Mouse (Mus musculus) hindbrain, embryonic 16.5 days (tissue): ENCODE data around the gene Hyal3. TPM values are rescaled to one million over a fixed set of nuclear protein-coding genes. Genes with fewer than 3 reads are reported as not detected.
A peak's percentile ranks its signal among the peaks of the same experiment; 100 is the strongest.

ENCODE experiments used
- ATAC-seq: fragments of 200-750 bp; cut with Nextera tagmentation; 2 replicates; pipeline ENCODE4 v1.8.0; 2017; ENCODE audit warnings: moderate TSS enrichment, moderate library complexity
- H3K27ac ChIP-seq: fragments of 300-500 bp; sonication (generic); 2 replicates; pipeline ENCODE4 v1.5.1; 2014; ENCODE audit warnings: low read depth, mild to moderate bottlenecking, control low read depth, low read length, moderate library complexity
- H3K27me3 ChIP-seq: fragments of 300-500 bp; sonication (generic); replicated peaks from 2 replicates; pipeline ENCODE4 v1.6.1; 2014; ENCODE audit warnings: low read length; ENCODE audit not compliant: control insufficient read depth, insufficient read depth
- H3K36me3 ChIP-seq: fragments of 300-500 bp; sonication (generic); 2 replicates; pipeline ENCODE4 v1.6.1; 2014; ENCODE audit warnings: mild to moderate bottlenecking, low read length, moderate library complexity, mixed read lengths; ENCODE audit not compliant: control insufficient read depth, insufficient read depth
- H3K4me1 ChIP-seq: fragments of 300-500 bp; sonication (generic); 2 replicates; pipeline ENCODE4 v1.6.1; 2014; ENCODE audit warnings: low read depth, low read length; ENCODE audit not compliant: control insufficient read depth, insufficient read depth
- H3K4me2 ChIP-seq: fragments of 300-500 bp; sonication (generic); 2 replicates; pipeline ENCODE4 v1.6.1; 2014; ENCODE audit warnings: mild to moderate bottlenecking, low read length, control low read depth, moderate library complexity
- H3K4me3 ChIP-seq: fragments of 300-500 bp; sonication (generic); 2 replicates; pipeline ENCODE4 v1.5.1; 2014; ENCODE audit warnings: mild to moderate bottlenecking, low read length, control low read depth, moderate library complexity
- H3K9ac ChIP-seq: fragments of 300-500 bp; sonication (generic); 2 replicates; pipeline ENCODE4 v1.6.1; 2014; ENCODE audit warnings: low read depth, mild to moderate bottlenecking, control low read depth, low read length, moderate library complexity
- H3K9me3 ChIP-seq: fragments of 300-500 bp; sonication (generic); 2 replicates; pipeline ENCODE4 v1.6.1; 2014; ENCODE audit warnings: mild to moderate bottlenecking, low read length, moderate library complexity; ENCODE audit not compliant: control insufficient read depth
- WGBS: fragments of 180-500 bp; shearing (Covaris S2); extraction: QIAGEN DNeasy Blood & Tissue Kit; methylation state at CpG from one replicate; pipeline ENCODE4 v1.1.7; 2014; 5-methylcytosine and 5-hydroxymethylcytosine counted together
- polyA plus RNA-seq: library from polyadenylated mRNA; unstranded; fragments of >200 nt; fragmentation: Nextera tagmentation; extraction: Ambion mirVana; gene quantifications from 2 replicates; pipeline ENCODE4 v1.2.1, GENCODE M21; 2015

The Hyal3 gene
- polyA plus RNA-seq, 1 experiment from 2014 or later: 2.7 TPM

- H3K4me2 ChIP-seq: no peak overlapping the region
- H3K4me1 ChIP-seq: peaks cover 7% of the 10 kb centered on the region
- no peak overlapping the region for H3K9ac ChIP-seq
- no peak overlapping the region for H3K27ac ChIP-seq
- H3K9me3 ChIP-seq: no peaks in the 10 kb centered on the region
- H3K36me3 ChIP-seq: peaks cover 33% of the 10 kb centered on the region
- no peak for ATAC-seq
- 81% methylated on average over 2 of the region's 2 CpGs for WGBS
- no peak overlapping the region for H3K4me3 ChIP-seq
- H3K27me3 ChIP-seq: no peaks in the 10 kb centered on the region
Observed at GRCm38 (mm10) chr9:107617461-107617860, 36.8 kb downstream of the Hyal3 start.

GRCm38 (mm10) chr9:107618098-107618497 lies 37.5 kb downstream of the Hyal3 start:
- no peaks in the 10 kb centered on the region for H3K27me3 ChIP-seq
- H3K4me1 ChIP-seq: peaks cover 7% of the 10 kb centered on the region
- H3K27ac ChIP-seq: peak overlapping the region; percentile 65
- no peak overlapping the region for H3K9ac ChIP-seq
- WGBS: 88% methylated on average over 6 of the region's 6 CpGs
- H3K36me3 ChIP-seq: peaks cover 33% of the 10 kb centered on the region
- ATAC-seq: no peak
- no peaks in the 10 kb centered on the region for H3K9me3 ChIP-seq
- H3K4me2 ChIP-seq: no peak overlapping the region
- H3K4me3 ChIP-seq: no peak overlapping the region

GRCm38 (mm10) chr9:107618778-107619545 lies 38.3 kb downstream of the Hyal3 start:
- WGBS: 43% methylated on average over 13 of the region's 13 CpGs
- peaks cover 7% of the 10 kb centered on the region for H3K4me1 ChIP-seq
- H3K9me3 ChIP-seq: no peaks in the 10 kb centered on the region
- peak overlapping the region; percentile 11; the same call in 1 of the 2 replicates for H3K9ac ChIP-seq
- H3K27ac ChIP-seq: peak overlapping the region; percentile 65
- 0 out of 2 replicates have a peak, but pooled peaks have one; percentile 18 for ATAC-seq
- H3K27me3 ChIP-seq: no peaks in the 10 kb centered on the region
- no peak overlapping the region for H3K4me3 ChIP-seq
- peaks cover 32% of the 10 kb centered on the region for H3K36me3 ChIP-seq
- no peak overlapping the region for H3K4me2 ChIP-seq

- no peak for ATAC-seq
- Histone ChIP-seq H3K36me3 (peaks cover 30% of the 10 kb centered on the region), H3K4me1 (peaks cover 7% of the 10 kb centered on the region), H3K4me3 (no peak overlapping the region), H3K4me2 (no peak overlapping the region), H3K27me3 (no peaks in the 10 kb centered on the region), H3K9me3 (no peaks in the 10 kb centered on the region), H3K27ac (peak overlapping the region; percentile 60), H3K9ac (0 out of 2 replicates have a peak overlapping the region, but pooled peaks have one; percentile 6)
- 67% methylated on average over 13 of the region's 13 CpGs for WGBS
Observed at GRCm38 (mm10) chr9:107619546-107619879, 38.9 kb downstream of the Hyal3 start.

GRCm38 (mm10) chr9:107620954-107621353 lies 40.3 kb downstream of the Hyal3 start:
- ATAC-seq: no peak
- Histone ChIP-seq H3K9ac (no peak overlapping the region), H3K27ac (no peak overlapping the region), H3K27me3 (no peaks in the 10 kb centered on the region), H3K4me2 (no peak overlapping the region), H3K4me1 (peaks cover 14% of the 10 kb centered on the region), H3K4me3 (no peak overlapping the region), H3K9me3 (no peaks in the 10 kb centered on the region), H3K36me3 (peaks cover 20% of the 10 kb centered on the region)

GRCm38 (mm10) chr9:107624539-107624938 lies 43.9 kb downstream of the Hyal3 start:
- Histone ChIP-seq H3K9me3 (no peaks in the 10 kb centered on the region), H3K27ac (0 out of 2 replicates have a peak overlapping the region, but pooled peaks have one; percentile 0), H3K4me1 (peaks cover 42% of the 10 kb centered on the region), H3K27me3 (no peaks in the 10 kb centered on the region), H3K4me3 (no peak overlapping the region), H3K36me3 (peaks cover 8% of the 10 kb centered on the region; the same call in 1 of the 2 replicates), H3K4me2 (no peak overlapping the region), H3K9ac (no peak overlapping the region)
- ATAC-seq: no peak
- WGBS: 60% methylated on average over 5 of the region's 5 CpGs

GRCm38 (mm10) chr9:107624951-107625350 lies 44.3 kb downstream of the Hyal3 start:
- WGBS: 70% methylated on average over 3 of the region's 3 CpGs
- no peak for ATAC-seq
- Histone ChIP-seq H3K36me3 (peaks cover 4% of the 10 kb centered on the region; the same call in 1 of the 2 replicates), H3K27ac (0 out of 2 replicates have a peak overlapping the region, but pooled peaks have one; percentile 25), H3K9me3 (no peaks in the 10 kb centered on the region), H3K9ac (no peak overlapping the region), H3K4me2 (no peak overlapping the region), H3K27me3 (no peaks in the 10 kb centered on the region), H3K4me1 (peaks cover 46% of the 10 kb centered on the region), H3K4me3 (no peak overlapping the region)

GRCm38 (mm10) chr9:107625351-107626128 lies 44.9 kb downstream of the Hyal3 start:
- peak overlapping the region; percentile 90 for H3K27ac ChIP-seq
- ATAC-seq: no peak
- H3K4me1 ChIP-seq: peaks cover 52% of the 10 kb centered on the region
- no peaks in the 10 kb centered on the region for H3K9me3 ChIP-seq
- H3K4me2 ChIP-seq: no peak overlapping the region
- H3K4me3 ChIP-seq: no peak overlapping the region
- H3K9ac ChIP-seq: no peak overlapping the region
- 85% methylated on average over 12 of the region's 12 CpGs for WGBS
- H3K27me3 ChIP-seq: no peaks in the 10 kb centered on the region
- H3K36me3 ChIP-seq: 0 out of 2 replicates have a peak, but pooled peaks cover 3% of the 10 kb centered on the region
